Mouse (Mus musculus): ENCODE measurements around the gene Ppp1r8.

GRCm38 (mm10) chr4:132873481-132874362, 30.8 kb upstream of the Ppp1r8 start:
- TF ChIP-seq CTCF (conservative IDR thresholded peaks at IDR 0.05; ENCODE audit: low read length) (no peak), NANOG (IDR thresholded peaks at IDR 0.05; ENCODE audit: borderline replicate concordance, low read length) (no peak), POU5F1 (IDR thresholded peaks at IDR 0.05; ENCODE audit: borderline replicate concordance, low read length) (no peak)

Measured in E14TG2a.4 (cell line).